ENCODE assay signal across 8 mouse cellular contexts in genomic region chr3:89418170-89418860, GRCm38 (mm10). TPM values are rescaled to one million over a fixed set of nuclear protein-coding genes. Genes with fewer than 3 reads are reported as not detected.
DNase-seq lines count a peak whose midpoint lies in the region; ATAC-seq and TF ChIP-seq lines count a peak whose summit lies in the region.

Gene Cks1b, minus strand, starts transcription at chr3:89418383.
Gene Shc1, plus strand, starts transcription at chr3:89418443.

- TF ChIP-seq CTCF in kidney, postnatal 0 days (IDR thresholded peaks at IDR 0.05; ENCODE audit: low read depth): no peak

- no peaks in the 10 kb centered on the region for H3K27me3 ChIP-seq in heart, embryonic 12.5 days (replicated peaks)
- no peaks in the 10 kb centered on the region for H3K27me3 ChIP-seq in kidney, postnatal 0 days (ENCODE audit: insufficient read depth, low read length)
- no peaks in the 10 kb centered on the region for H3K27me3 ChIP-seq in liver, embryonic 11.5 days (replicated peaks; ENCODE audit: control insufficient read depth, insufficient read depth, low read length)
- H3K27me3 ChIP-seq in stomach, embryonic 14.5 days (ENCODE audit: control insufficient read depth, insufficient read depth, low read length): no peaks in the 10 kb centered on the region

- peak within 1 kb of the TSS; percentile 78 for H3K4me2 ChIP-seq in heart, embryonic 12.5 days
- peak within 1 kb of the TSS; percentile 91 for H3K4me2 ChIP-seq in kidney, postnatal 0 days (ENCODE audit: low read length)
- H3K4me2 ChIP-seq in liver, embryonic 11.5 days: peak within 1 kb of the TSS; percentile 98
- peak within 1 kb of the TSS; percentile 67 for H3K4me2 ChIP-seq in stomach, embryonic 14.5 days (replicated peaks; ENCODE audit: low read depth, low read length)

- WGBS in heart, embryonic 12.5 days: under 1% methylated on average over 39 of the region's 39 CpGs
- under 1% methylated on average over 39 of the region's 39 CpGs for WGBS in kidney, postnatal 0 days
- WGBS in liver, embryonic 11.5 days: under 1% methylated on average over 39 of the region's 39 CpGs
- WGBS in stomach, embryonic 14.5 days: under 1% methylated on average over 39 of the region's 39 CpGs

- peak; percentile 83 for ATAC-seq in erythroid progenitor cell, adult 5-6 weeks (replicated peaks; ENCODE audit: low FRiP score, poor library complexity, severe bottlenecking)
- peak; percentile 90 for ATAC-seq in heart, embryonic 12.5 days (ENCODE audit: insufficient number of reproducible peaks, low FRiP score)
- ATAC-seq in kidney, postnatal 0 days (replicated peaks; ENCODE audit: low FRiP score, low read depth): peak; percentile 93
- ATAC-seq in liver, embryonic 11.5 days (replicated peaks; ENCODE audit: low FRiP score): peak; percentile 91
- ATAC-seq in stomach, embryonic 14.5 days (ENCODE audit: insufficient number of reproducible peaks, insufficient read depth, low FRiP score, low read depth): peak; percentile 92

- H3K4me3 ChIP-seq in heart, embryonic 12.5 days: peak within 1 kb of the TSS; percentile 62
- peak within 1 kb of the TSS; percentile 51 for H3K4me3 ChIP-seq in kidney, postnatal 0 days (replicated peaks; ENCODE audit: low read depth, low read length)
- peak within 1 kb of the TSS; percentile 63 for H3K4me3 ChIP-seq in liver, embryonic 11.5 days (ENCODE audit: low read depth, low read length)
- peak within 1 kb of the TSS; percentile 53 for H3K4me3 ChIP-seq in stomach, embryonic 14.5 days (ENCODE audit: low read depth, low read length)

- H3K27ac ChIP-seq in heart, embryonic 12.5 days (ENCODE audit: poor library complexity, severe bottlenecking): peak within 1 kb of the TSS; percentile 96
- peak within 1 kb of the TSS; percentile 97 for H3K27ac ChIP-seq in kidney, postnatal 0 days
- H3K27ac ChIP-seq in liver, embryonic 11.5 days (ENCODE audit: low read depth, low read length): peak within 1 kb of the TSS; percentile 95
- H3K27ac ChIP-seq in stomach, embryonic 14.5 days (ENCODE audit: low read length): peak within 1 kb of the TSS; percentile 97

- peaks cover 41% of the 10 kb centered on the region for H3K4me1 ChIP-seq in heart, embryonic 12.5 days (replicated peaks)
- H3K4me1 ChIP-seq in kidney, postnatal 0 days (replicated peaks; ENCODE audit: insufficient read depth, low read length): peaks cover 21% of the 10 kb centered on the region
- H3K4me1 ChIP-seq in liver, embryonic 11.5 days (replicated peaks; ENCODE audit: control insufficient read depth, insufficient read depth, low read length): peaks cover 35% of the 10 kb centered on the region
- peaks cover 37% of the 10 kb centered on the region for H3K4me1 ChIP-seq in stomach, embryonic 14.5 days (ENCODE audit: control insufficient read depth, insufficient read depth, low read length)

- peak within 1 kb of the TSS; percentile 74 for H3K9ac ChIP-seq in heart, embryonic 12.5 days
- peak within 1 kb of the TSS; percentile 66 for H3K9ac ChIP-seq in kidney, postnatal 0 days (ENCODE audit: low read depth, low read length)
- H3K9ac ChIP-seq in liver, embryonic 11.5 days (ENCODE audit: low read depth, low read length): peak within 1 kb of the TSS; percentile 75
- H3K9ac ChIP-seq in stomach, embryonic 14.5 days (replicated peaks; ENCODE audit: low read depth, low read length): peak within 1 kb of the TSS; percentile 54

- DNase-seq in CD4-positive helper T cell, adult 2 months (ENCODE audit: low read depth, low spot score): peak; percentile 98
- peak; percentile 98 for DNase-seq in brain, embryonic 18.5 days (ENCODE audit: low read depth, low spot score)
- peak; percentile 100 for DNase-seq in kidney, postnatal 0 days (ENCODE audit: low spot score)
- peak; percentile 93 for DNase-seq in liver, embryonic 11.5 days (ENCODE audit: low spot score)
- DNase-seq in naive thymus-derived CD4-positive, alpha-beta T cell, adult 2 months (ENCODE audit: low read depth): peak; percentile 97

- H3K9me3 ChIP-seq in heart, embryonic 12.5 days (replicated peaks): 0 out of 2 replicates have a peak, but pooled peaks cover 4% of the 10 kb centered on the region
- no peaks in the 10 kb centered on the region for H3K9me3 ChIP-seq in kidney, postnatal 0 days (replicated peaks; ENCODE audit: low read length)
- H3K9me3 ChIP-seq in liver, embryonic 11.5 days (ENCODE audit: control insufficient read depth, low read length): no peaks in the 10 kb centered on the region
- no peaks in the 10 kb centered on the region for H3K9me3 ChIP-seq in stomach, embryonic 14.5 days (ENCODE audit: control insufficient read depth, low read depth, low read length)

- peaks cover 32% of the 10 kb centered on the region for H3K36me3 ChIP-seq in heart, embryonic 12.5 days
- H3K36me3 ChIP-seq in kidney, postnatal 0 days (ENCODE audit: insufficient read depth, low read length): peaks cover 21% of the 10 kb centered on the region
- H3K36me3 ChIP-seq in liver, embryonic 11.5 days (ENCODE audit: control insufficient read depth, insufficient read depth, low read length): peaks cover 26% of the 10 kb centered on the region
- peaks cover 26% of the 10 kb centered on the region for H3K36me3 ChIP-seq in stomach, embryonic 14.5 days (ENCODE audit: control insufficient read depth, insufficient read depth, low read length)

RNA-seq across cellular contexts. Expression of gene Cks1b, which starts in this region (rescaled TPM):
- total RNA-seq in erythroid progenitor cell, adult 5-6 weeks (2015; ENCODE audit: low replicate concordance): 245 and 268 TPM in 2 replicates
- 102 and 103 TPM in 2 replicates for total RNA-seq in erythroid progenitor cell, adult 5-6 weeks (2017; ENCODE audit: low replicate concordance)
- polyA plus RNA-seq in heart, embryonic 12.5 days (2016; fragmentation: Nextera tagmentation; extraction: Ambion mirVana): 355 and 356 TPM in 2 replicates
- polyA plus RNA-seq in kidney, postnatal 0 days (2015; fragmentation: Nextera tagmentation; extraction: Ambion mirVana): 315 and 326 TPM in 2 replicates
- 498 and 502 TPM in 2 replicates for polyA plus RNA-seq in liver, embryonic 11.5 days (2014; fragmentation: Nextera tagmentation; extraction: Ambion mirVana)
- 470 and 503 TPM in 2 replicates for polyA plus RNA-seq in stomach, embryonic 14.5 days (2014; fragmentation: Nextera tagmentation; extraction: Ambion mirVana)

RNA-seq across cellular contexts. Expression of gene Shc1, which starts in this region (rescaled TPM):
- 77.1 and 79.3 TPM in 2 replicates for total RNA-seq in erythroid progenitor cell, adult 5-6 weeks (2015; ENCODE audit: low replicate concordance)
- total RNA-seq in erythroid progenitor cell, adult 5-6 weeks (2017; ENCODE audit: low replicate concordance): 49.7 and 59.3 TPM in 2 replicates
- polyA plus RNA-seq in heart, embryonic 12.5 days (2016; fragmentation: Nextera tagmentation; extraction: Ambion mirVana): 76.2 and 78.1 TPM in 2 replicates
- polyA plus RNA-seq in kidney, postnatal 0 days (2015; fragmentation: Nextera tagmentation; extraction: Ambion mirVana): 72.0 and 73.2 TPM in 2 replicates
- 72.8 and 75.6 TPM in 2 replicates for polyA plus RNA-seq in liver, embryonic 11.5 days (2014; fragmentation: Nextera tagmentation; extraction: Ambion mirVana)
- 68.7 and 73.2 TPM in 2 replicates for polyA plus RNA-seq in stomach, embryonic 14.5 days (2014; fragmentation: Nextera tagmentation; extraction: Ambion mirVana)

Comparison
In these comparisons a context has a peak if more than half of its experiments do, and no peak if none do; other contexts are left out.
1. Peak in every context shown above with its lines: DNase-seq, ATAC-seq, H3K4me3 ChIP-seq and H3K27ac ChIP-seq.